Mouse (Mus musculus): Measurements from ENCODE around the gene Gm26920.

DNA sequence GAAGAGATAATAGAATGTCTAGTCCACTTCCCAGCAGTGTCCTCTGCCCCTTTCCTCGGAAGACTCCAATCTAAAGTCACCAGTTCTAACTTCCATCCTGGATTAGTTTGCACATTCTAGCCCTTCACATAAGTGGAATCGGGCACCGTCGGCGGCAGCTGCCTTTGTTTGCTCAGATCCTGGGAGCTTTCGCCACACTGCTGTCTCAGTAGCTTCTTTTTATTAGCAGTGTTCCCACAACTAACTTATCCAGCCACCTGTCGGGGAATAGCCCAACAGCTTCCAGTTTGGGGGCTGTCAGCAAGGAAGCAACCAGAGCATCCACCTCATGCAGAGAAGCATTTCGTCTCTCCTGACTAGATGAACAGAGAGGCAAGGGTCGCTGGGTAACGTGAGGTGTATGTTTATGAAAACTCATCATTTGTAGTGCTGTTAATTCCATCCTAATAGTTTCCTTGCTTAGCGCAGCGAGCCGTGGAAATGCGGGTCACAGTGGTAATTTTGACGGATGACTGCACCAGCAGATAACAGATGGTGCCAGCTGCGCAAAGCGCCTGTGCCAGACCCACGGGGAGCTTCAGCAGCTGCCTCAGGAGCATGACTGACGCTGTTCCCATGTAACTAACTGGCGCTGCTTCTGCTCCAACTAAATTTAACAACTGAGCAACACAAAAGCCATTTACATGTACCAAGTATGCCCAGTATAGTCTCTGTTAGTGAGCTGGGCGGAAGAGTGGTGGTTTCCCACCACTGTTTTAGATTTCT lies 80.7 kb downstream of the Gm26920 start:
- TF ChIP-seq POLR2A (IDR thresholded peaks at IDR 0.05; ENCODE audit: borderline replicate concordance, extremely low read depth, low read depth, low read length) = no peak
- TF ChIP-seq CTCF (IDR thresholded peaks at IDR 0.05; ENCODE audit: insufficient read depth, low read length) = no peak

Data from lung, adult 2 months (tissue).